Mouse (Mus musculus) embryonic fibroblast, embryonic 13.5 days (primary cell): Measurements from ENCODE around the gene Nlrx1.

Experiments
- CTCF ChIP-seq: IDR thresholded peaks from 2 replicates; pipeline ENCODE4 v1.5.1; 2011; ENCODE audit warnings: mild to moderate bottlenecking, control low read depth, low read length, moderate library complexity, borderline replicate concordance; ENCODE audit not compliant: insufficient read depth
- POLR2A ChIP-seq: IDR thresholded peaks from 2 replicates; pipeline ENCODE4 v1.6.1; 2011; ENCODE audit warnings: low read depth, mild to moderate bottlenecking, control low read depth, low read length, moderate library complexity

- no peak for TF ChIP-seq CTCF
- TF ChIP-seq POLR2A = no peak
Observed at GRCm38 (mm10) chr9:44259014-44259413, 9.4 kb downstream of the Nlrx1 start.
